Mouse (Mus musculus) frontal cortex, postnatal 25 days (tissue): ENCODE measurements around the gene Tex2.

Source experiments
- DNase-seq, 2 experiments: peaks; one replicate each; pipeline ENCODE4 v3.0.0; 2022; ENCODE audit warnings: low spot score in 2 of 2

The Tex2 gene

DNA sequence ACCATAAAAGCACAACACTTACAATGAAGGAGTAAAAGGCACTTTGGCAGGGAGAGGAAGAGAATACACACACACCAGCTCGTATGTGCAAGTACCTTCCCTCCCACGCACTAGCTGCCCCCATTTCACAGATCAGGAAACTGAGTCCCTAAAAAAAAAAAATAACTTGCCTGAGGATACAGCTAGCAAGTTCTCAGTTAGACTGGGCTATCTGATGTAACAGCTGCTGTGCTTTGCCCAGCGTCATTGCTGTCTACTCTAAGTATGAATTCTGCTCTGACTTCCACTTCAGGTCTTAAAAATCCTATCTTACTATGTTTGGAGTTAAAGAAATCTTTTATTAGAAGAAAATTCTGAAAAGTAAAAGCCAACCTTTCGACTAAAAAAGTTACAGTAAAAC, 127.6 kb downstream of the Tex2 start:
- no peak for DNase-seq

DNA sequence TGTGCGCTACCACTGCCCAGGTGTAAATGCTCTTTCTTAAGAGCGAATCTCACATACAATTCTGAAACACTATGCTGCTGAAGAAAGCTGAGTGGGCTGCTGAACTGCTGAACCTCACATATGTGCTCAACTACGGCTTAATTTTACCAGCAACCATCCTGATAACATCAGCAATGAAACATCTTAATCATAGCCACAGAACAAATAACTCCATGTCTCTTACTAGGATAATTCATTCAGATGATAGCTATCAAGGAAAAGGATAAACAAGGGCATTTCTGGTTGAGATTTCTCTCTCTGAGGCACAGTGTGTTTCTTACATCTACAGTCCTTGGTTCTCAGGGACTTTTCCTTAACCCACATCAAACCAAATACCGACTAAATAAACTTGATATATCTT, 128.3 kb downstream of the Tex2 start:
- DNase-seq: no peak

DNA sequence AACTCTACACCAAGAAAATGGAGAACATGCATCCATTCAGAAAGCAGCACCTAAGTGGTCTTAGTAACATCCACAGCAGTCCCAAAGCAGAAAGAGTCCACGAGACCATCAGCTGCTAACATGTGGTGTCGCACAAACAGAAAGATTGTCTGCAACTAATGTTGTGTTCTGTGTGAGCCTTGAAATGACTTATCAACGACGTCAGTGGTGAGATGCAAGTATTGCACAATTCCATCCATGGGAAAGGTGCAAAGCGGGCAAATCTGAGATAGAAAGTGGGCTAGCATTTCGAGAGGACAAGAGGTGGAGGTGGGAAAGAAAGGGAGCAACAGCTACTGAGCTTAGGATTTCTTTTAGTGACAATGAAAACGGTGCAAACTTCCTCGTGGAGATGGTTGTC, 130.4 kb downstream of the Tex2 start:
- DNase-seq: no peak

DNA sequence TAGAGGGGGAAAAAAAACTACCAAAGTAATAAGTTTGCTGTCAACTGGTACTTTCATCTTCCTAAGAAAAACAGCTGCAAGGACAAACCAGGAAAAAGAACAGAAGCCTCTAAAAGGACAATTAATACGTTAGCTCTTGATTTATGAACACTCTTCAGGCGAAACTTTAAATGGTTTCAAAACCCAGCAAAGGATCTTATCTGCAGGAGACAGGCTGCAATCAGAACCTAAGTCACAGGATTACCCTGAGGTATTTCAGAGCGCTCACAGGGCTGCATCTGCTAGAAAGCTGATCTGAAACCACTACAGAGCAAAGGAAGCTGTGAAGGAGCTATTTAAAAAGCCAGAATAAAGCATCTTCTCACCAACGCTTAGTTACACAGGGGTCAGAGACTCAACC, 131.6 kb downstream of the Tex2 start:
- DNase-seq: no peak

DNA sequence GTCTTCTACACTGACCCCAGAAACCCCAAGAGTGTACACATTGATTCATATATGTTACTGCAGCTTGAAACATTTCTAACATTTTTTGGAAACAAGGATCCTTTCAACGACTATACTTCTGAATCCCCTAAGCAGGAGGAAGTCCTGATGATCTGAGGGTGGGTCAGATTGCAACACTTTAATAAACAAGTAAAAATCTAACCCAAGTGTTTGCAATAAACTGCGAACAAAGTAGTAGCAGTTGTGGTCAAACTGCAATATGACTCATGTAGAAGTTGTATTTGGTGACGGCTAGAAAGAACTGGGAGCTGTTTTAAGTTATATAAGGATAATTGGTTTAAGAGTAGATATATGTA, 132.7 kb downstream of the Tex2 start:
- DNase-seq: no peak

DNA sequence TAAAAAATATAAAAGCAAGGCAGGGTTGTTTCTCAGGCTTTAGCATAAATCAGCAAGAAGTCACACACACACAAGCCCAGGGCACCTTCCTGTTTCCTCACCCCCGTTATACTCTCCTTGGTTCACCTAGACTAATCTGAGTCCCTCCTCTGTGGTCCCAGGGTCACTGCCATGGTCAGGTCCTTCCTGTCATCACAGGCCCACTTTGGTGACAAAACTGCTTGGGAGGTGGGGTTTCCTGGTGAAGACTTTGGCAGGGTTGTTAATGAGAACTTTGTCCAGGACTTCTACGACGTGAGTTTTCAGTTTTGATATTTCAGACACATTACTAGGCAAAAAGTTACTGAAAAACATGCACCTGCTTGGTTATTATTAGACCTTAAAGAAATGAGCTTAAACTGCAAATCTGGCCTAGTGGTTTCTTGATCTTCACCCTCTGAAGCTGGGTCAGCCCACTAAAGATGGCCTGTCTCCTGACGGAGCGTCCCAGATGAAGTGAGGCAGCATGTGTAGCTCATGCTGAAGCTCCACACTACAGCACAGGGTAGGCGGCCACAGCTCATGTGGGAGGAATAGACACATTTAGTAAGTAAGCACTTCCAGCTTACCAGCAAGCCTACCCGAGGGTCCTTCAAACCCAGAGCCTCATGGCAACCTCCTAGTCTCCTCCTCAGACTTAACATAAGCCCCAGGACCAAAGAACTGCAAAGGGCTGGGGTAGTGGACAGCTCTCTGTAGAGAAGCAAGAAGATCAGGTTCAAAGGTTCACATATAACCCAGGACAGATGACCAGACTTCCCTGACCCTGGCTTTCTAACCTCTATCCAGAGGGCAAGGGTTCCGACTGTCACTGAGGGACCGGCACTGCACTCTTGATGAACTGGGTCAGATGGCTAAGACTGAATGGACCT, 133.3 kb downstream of the Tex2 start:
- no peak for DNase-seq

DNA sequence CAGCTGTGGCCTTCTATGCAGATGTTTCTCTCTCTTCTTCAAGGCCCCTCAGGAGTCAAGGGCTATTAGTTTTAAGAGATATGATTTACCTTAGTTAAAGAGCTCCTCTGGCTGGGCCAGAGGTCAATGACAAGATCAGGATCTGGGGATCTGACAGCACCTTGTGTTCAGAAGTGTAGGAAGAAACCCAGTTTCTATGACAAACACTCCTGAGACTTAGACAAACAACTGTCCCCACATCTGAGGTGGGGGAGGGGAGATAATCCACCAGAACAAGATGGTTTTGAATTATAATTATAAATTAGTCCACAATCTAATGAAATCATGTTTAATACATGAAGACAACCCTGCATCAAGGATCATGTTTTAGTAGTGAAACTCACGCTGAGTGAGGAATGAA, 134.5 kb downstream of the Tex2 start:
- DNase-seq: no peak

DNA sequence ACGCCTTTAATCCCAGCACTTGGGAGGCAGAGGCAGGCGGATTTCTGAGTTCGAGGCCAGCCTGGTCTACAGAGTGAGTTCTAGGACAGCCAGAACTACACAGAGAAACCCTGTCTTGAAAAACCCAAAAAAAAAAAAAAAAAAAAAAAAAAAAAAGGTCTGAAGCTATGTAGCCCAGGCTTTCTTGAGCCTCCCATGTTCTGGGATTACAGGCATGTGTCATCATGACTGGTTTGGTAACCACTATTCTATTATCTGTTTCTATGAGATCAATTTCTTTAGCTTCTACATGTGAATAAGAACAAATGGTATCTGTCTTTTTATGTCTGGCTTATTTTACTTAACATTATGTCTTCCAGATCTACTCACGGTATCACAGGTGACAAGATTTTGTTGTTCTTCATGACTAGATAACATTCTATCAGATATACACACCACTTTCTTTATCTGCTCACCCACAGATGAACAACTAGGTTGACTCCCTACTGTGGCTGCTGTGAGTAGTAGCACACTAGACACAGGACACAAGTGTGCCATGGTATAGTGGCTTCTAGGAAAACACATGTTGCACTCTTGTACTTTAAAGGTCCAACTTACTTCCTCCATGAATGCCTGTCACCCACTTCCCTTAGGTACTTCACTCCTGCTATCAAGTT, 135.6 kb downstream of the Tex2 start:
- DNase-seq: no peak

DNA sequence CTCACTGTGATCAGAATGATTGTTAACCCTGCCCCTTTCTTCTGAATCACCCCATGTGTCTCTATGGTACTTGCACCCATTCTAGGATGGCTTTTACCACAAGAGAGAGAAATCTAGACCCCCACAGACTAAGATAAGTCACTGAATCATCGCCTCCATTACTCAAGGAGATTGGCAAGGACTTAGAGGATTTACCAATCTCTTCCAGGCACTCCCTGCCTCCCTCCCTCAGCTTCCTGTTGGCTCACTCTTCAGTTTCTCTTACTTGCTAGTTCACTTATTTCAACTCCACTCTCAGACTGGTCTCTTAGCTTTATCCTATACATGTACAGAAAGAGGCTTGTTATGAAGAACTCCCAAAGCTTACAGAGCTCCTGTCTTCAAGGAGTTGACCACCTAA, 137.9 kb downstream of the Tex2 start:
- DNase-seq: no peak

DNA sequence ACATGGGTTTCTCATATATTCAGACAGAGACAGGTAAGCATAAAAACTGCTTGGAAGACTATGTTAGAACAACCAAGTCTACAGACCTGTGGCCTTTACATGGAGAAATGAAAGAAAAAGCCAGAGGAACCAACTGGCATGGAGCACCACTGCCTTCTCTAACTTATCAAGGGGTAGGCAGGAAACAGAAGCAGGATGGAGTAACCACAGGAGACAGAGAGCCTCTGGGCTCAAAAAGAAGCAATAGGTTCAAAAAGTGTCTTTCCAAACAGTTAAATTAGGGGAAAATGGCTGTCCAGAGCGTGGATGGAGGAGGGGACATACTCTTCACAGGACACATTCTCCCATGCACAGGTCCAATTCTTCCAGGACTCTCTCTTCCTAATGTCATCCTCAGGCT, 141.6 kb downstream of the Tex2 start:
- no peak for DNase-seq

DNA sequence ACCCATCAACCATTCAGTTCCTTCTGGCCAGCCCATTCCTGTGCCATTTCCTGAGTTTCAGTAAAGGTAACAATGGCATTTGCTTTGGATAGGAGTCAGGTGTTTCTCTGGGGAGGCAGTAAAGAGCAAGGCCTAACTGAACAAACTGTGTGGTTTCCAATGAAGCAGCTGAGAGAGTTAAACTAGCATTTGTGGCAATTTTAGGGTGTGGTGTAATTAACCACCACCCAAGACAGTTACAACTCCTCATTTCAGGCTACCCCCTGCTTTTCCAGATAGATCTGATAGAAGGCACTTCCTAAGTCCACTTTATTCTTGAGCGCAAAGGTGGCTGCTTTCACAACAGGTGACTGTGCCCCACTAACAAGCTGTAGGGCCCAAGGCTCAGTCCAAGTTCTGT, 144.7 kb downstream of the Tex2 start:
- DNase-seq: no peak

DNA sequence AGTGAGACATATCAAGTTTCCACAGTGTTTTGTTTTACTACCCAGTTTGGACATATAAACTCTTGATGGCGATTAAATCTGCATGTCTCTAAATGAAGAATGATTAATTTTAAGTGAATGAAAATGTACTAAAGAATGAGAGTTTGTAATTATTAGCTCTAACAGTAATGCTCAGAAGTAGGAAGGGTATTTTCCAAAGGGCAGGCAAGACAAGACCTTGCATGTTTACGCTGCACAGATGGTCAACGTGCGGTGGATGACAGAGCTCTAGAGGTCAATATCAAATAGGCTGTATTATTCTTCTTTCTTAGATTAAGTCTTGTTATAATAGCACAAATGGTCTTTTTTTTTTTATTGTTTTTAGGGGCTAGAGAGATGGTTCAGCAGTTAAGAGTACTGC, 147.3 kb downstream of the Tex2 start:
- DNase-seq: no peak

DNA sequence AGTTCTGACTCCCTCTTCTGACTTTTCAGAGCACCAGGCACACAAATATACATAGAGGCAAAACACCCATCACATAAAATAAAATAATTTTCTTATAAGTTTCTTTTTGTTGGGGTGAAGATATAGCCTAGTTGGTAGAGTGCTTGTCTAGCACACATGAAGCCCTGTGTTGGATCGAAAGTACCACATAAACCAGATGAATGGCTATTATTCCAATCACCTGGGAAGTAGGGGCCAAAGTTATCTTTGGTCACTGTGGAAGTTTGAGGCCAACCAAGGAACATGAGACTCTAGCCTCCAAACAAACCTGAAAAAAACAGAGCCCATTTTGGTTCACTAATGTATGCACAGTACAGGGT, 147.7 kb downstream of the Tex2 start:
- no peak for DNase-seq

DNA sequence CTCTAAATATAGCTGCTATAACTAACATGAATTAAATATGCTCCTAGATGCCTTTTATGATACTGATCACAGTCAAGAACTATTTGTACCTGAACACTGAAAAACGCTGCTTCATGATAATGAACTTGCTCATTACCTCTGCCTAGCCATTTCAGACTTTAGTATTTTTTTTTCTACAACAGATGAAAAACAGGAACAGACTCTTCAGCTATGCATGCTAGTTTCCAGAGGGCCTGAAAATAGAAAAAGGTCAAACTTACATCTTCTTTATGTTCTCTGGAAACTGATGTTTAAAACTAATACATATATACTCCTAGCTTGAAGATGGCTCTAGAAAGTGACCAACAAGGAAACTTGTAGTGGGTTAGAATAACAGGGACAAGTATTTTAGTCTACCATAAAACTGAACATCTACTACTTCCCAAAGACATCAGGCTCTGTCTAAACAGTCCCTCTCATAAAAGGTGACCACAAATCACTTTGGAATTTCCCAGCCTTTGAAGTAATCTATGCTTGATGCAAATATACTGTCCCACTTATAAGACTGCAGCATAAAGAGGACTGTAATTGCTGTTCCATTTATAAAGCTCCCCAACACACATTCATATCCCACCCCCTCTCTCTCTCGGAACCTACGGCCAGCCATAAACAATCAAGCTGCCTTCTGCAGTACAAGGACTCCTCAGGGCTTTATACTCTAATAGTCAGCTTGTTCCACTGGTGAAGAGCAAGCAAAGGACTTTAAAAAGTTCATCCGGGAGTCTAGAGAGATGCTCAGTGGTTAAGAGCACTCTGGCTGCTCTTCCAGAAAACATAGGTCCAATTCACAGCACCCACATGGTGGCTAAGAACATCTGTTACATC, 148.3 kb downstream of the Tex2 start:
- DNase-seq: no peak

DNA sequence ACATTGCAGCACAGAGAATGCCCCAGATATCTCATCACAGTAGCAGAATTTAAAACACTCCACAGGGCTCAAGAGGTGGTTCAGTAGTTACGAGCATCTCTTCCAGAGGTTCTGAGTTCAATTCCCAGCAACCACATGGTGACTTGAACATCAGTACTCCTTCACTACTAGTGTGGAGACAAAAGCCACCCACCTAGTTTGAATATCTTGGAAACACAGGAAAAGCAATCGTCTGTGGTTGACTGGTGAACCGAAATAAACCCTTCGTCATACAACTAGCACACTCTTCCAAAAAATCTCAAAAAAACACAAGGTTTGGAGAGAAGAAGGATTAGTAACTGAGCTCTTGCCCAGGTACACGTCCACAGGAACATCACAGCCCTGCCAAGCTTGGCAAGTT, 149.4 kb downstream of the Tex2 start:
- DNase-seq: no peak

DNA sequence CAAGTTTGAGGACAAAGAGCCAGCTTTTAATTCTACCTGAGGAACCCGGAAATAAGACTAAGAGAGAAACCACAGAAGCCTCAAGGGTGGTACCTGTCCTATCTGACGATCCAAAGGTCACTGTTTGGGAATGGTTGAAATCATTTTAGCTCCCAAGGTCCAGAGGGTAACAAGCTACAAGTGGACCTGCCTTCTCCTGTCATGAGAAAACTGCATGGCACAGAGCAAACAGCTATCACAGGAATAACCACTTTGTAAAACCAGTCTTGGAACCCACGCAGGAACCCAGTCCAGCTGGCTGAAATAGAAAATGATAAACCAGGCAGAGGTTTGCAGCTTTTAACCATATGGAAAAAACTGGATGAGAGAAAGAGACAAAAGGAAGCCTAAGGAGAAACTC, 150.9 kb downstream of the Tex2 start:
- DNase-seq: no peak

DNA sequence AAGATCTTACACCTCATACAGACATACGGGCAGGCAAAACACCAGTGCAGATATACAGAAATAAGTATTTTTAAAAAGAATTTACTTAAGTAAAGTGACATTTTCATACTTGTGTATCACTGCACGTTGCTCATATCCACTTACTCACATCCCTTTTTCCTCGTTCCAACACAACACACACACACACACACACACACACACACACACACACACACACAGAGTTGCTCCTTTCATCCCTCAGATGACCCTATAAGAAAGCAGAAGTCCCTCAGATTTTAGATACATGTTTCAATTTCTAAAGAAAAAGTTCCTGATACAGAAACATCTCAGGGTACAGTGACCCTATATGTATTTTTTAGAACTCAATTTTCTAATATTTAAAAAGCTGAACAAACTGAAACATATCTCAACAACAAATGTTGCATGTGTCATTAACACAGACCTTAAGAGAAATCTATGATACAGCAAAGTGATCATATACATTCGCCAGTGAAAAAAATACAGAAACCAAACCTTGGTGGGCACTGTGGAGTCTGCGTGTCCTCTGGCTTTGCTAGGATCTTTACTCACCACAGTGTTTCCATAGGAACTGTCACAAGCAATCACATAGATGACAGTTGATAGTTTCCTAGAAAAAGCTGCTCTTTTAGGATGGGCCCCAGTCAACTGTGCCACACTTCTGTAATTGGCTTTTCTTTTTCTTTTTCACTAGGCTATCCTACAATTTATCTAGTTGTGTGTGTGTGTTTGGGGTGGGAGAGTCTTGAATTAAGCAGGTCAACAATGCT, 151.9 kb downstream of the Tex2 start:
- DNase-seq: no peak

DNA sequence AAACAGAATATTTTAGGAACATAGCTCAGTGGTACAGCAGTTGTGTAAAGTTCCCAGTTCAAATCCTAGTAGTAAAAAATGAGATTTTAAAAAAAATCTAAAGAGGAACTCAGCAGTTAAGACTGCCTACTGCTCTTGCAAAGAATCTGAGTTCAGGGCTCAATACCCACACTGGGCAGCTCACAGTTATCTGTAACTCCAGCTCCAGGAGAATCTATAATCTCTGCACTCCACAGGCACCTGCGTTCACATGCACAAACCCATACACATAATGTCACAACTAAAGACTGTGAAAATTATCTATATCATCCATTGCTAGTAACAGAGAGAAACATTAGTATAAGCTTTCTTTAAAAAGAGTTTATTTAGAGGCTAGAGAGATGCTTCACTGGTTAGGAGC, 152.6 kb downstream of the Tex2 start:
- DNase-seq: no peak

DNA sequence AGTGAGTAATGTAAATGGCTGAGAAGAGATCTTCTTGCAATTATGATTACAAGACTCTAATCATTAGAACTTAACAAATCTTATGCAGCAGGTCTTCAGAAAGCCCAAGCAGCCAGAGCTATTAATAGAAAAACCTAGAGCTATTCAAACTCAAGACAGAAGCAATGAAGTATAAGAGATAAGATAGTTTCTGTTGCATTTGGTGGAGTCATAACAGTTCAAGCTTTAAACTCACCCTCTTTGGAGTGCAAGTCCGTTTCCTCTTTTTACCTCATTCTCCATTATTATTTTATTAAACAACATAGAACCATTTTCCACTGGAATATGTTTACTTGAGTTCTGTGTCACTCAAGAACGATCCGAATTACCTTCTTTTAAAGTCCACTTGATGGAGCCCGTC, 154.7 kb downstream of the Tex2 start:
- no peak for DNase-seq
